Mouse (Mus musculus) intestine, postnatal 0 days (tissue): ENCODE measurements around the gene Acbd5. TPM values are rescaled to one million over a fixed set of nuclear protein-coding genes. Genes with fewer than 3 reads are reported as not detected.

Source experiments
- ATAC-seq: fragments of 200-750 bp; cut with Nextera tagmentation; 2 replicates; pipeline ENCODE4 v1.8.0; 2017; ENCODE audit warnings: mild to moderate bottlenecking, moderate TSS enrichment, moderate library complexity
- H3K27ac ChIP-seq: fragments of 300-500 bp; sonication (generic); 2 replicates; pipeline ENCODE4 v1.5.1; 2014; ENCODE audit warnings: mild to moderate bottlenecking, low read depth, low read length, moderate library complexity
- H3K27me3 ChIP-seq: fragments of 300-500 bp; sonication (generic); replicated peaks from 2 replicates; pipeline ENCODE4 v1.6.1; 2014; ENCODE audit warnings: low read length, mixed read lengths; ENCODE audit not compliant: control insufficient read depth, insufficient read depth
- H3K36me3 ChIP-seq: fragments of 300-500 bp; sonication (generic); 2 replicates; pipeline ENCODE4 v1.6.1; 2014; ENCODE audit warnings: mild to moderate bottlenecking, moderate library complexity; ENCODE audit not compliant: control insufficient read depth, insufficient read depth
- H3K4me1 ChIP-seq: fragments of 300-500 bp; sonication (generic); replicated peaks from 2 replicates; pipeline ENCODE4 v1.6.1; 2014; ENCODE audit warnings: antibody characterized with exemption, low read length, mixed read lengths; ENCODE audit not compliant: control insufficient read depth, insufficient read depth
- H3K4me2 ChIP-seq: fragments of 300-500 bp; sonication (generic); replicated peaks from 2 replicates; pipeline ENCODE4 v1.6.1; 2014; ENCODE audit warnings: low read depth, mild to moderate bottlenecking, moderate library complexity
- H3K4me3 ChIP-seq: fragments of 300-500 bp; sonication (generic); 2 replicates; pipeline ENCODE4 v1.5.1; 2014; ENCODE audit warnings: low read depth, low read length
- H3K9ac ChIP-seq: fragments of 300-500 bp; sonication (generic); 2 replicates; pipeline ENCODE4 v1.6.1; 2014; ENCODE audit warnings: mild to moderate bottlenecking, low read depth, low read length
- H3K9me3 ChIP-seq: fragments of 300-500 bp; sonication (generic); 2 replicates; pipeline ENCODE4 v1.6.1; 2016; ENCODE audit warnings: mixed run types; ENCODE audit not compliant: control insufficient read depth
- CTCF ChIP-seq: sonication (generic); IDR thresholded peaks from 2 replicates; pipeline ENCODE4 v1.5.1; 2016; ENCODE audit warnings: low read depth, mild to moderate bottlenecking, control low read depth, antibody characterized with exemption, moderate library complexity
- WGBS: fragments of 180-500 bp; shearing (Covaris S2); extraction: QIAGEN DNeasy Blood & Tissue Kit; methylation state at CpG from one replicate; pipeline ENCODE4 v1.1.7; 2014; 5-methylcytosine and 5-hydroxymethylcytosine counted together
- polyA plus RNA-seq: library from polyadenylated mRNA; unstranded; fragments of >200 nt; fragmentation: Nextera tagmentation; extraction: Ambion mirVana; gene quantifications from 2 replicates; pipeline ENCODE4 v1.2.1, GENCODE M21; 2015

The Acbd5 gene
- 24.7 and 25.1 TPM in 2 replicates for polyA plus RNA-seq

DNA sequence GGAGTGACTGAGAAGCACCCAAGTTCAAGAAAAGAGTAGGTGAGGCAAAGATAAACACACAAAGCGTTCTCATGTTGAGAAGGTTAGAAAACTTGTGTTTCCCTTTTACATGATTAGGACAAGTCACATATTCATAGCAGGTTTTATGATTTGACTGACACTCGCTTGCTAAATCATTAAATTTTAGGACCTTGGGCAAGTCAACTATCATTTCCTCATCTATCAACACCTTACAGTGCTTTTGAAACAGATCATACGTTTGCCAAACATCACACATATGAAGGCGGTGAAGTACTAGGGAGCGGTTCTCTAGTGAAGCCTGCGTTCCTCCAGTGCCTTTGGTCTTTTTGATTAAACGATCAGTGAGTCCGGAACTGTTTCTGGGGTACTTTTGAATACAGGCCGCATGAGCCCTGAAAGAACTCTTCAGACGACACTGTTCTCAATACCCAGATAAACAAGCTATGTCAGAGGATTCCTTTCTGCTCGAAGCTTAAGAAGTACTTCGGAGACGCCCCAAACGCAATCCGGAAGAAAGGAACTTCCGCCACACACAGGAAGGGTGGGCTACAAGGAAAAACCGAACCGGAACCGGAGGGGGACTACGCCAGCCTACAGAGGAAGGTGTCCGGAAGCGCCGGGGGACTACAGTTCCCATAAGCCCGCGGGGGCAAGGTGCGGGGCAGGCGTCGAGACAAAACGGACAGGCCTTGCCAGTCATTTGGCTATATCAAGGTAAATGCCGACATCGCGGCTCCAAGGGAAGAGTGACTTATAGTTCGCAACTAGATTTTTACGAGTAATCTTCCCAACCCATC, at the start of gene Acbd5:
TSS of gene Acbd5 (plus strand) at position 616 of the 818 bp plus-strand sequence.
- Histone ChIP-seq H3K27me3 (no peaks in the 10 kb centered on the region), H3K27ac (peak within 1 kb of the TSS; percentile 95), H3K4me2 (peak within 1 kb of the TSS; percentile 99), H3K9me3 (no peaks in the 10 kb centered on the region), H3K36me3 (no peaks in the 10 kb centered on the region), H3K9ac (peak within 1 kb of the TSS; percentile 65), H3K4me1 (no peaks in the 10 kb centered on the region), H3K4me3 (peak within 1 kb of the TSS; percentile 62)
- peak; percentile 96 for ATAC-seq
- WGBS: 1% methylated on average over 34 of the region's 34 CpGs
- TF ChIP-seq CTCF: no peak

DNA sequence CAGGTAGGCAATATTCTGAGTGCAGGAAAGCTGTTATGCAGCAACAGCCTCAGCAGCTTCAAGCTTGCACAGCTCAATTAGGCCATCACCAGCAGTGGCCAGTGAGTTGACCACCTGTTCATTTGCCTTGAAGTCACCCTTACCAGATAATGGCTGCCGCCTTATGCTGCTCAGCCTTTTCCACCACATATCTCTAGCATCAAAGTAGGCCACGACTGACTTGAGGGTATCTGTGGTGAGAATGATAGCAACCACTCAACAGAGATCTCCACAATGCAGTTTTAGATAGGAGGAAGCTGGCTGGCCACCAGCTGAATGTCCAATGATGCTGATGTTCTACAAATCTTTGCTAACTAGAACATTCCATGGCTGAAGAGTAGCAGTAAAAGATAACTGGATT, 48.8 kb upstream of the Acbd5 start:
- no peaks in the 10 kb centered on the region for H3K36me3 ChIP-seq
- 0 out of 2 replicates have a peak, but pooled peaks cover 2% of the 10 kb centered on the region for H3K4me1 ChIP-seq
- H3K9ac ChIP-seq: no peak overlapping the region
- H3K27me3 ChIP-seq: no peaks in the 10 kb centered on the region
- H3K9me3 ChIP-seq: no peaks in the 10 kb centered on the region
- 94% methylated on average over 2 of the region's 2 CpGs for WGBS
- TF ChIP-seq CTCF: no peak
- no peak overlapping the region for H3K4me3 ChIP-seq
- H3K4me2 ChIP-seq: no peak overlapping the region
- ATAC-seq: no peak
- no peak overlapping the region for H3K27ac ChIP-seq

DNA sequence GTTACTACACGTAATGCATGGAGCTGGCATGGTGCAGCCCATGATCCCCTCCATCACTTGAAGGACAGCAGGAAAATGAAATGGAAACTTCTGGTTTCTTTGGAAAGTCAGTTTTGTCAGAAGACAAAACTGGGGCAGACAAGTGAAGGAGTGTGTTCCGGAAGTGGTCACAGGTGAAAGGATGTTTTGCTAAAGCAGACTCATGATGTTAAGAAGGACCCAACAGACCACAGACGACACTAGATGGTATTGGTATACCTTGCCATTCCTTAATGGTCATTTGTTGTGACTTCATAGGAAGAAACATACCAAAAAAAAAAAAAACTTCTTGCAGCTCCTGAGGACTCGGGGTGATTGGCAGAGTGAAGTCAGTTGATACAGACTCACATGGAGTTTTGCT, 46.6 kb upstream of the Acbd5 start:
- WGBS: 92% methylated on average over 4 of the region's 4 CpGs

DNA sequence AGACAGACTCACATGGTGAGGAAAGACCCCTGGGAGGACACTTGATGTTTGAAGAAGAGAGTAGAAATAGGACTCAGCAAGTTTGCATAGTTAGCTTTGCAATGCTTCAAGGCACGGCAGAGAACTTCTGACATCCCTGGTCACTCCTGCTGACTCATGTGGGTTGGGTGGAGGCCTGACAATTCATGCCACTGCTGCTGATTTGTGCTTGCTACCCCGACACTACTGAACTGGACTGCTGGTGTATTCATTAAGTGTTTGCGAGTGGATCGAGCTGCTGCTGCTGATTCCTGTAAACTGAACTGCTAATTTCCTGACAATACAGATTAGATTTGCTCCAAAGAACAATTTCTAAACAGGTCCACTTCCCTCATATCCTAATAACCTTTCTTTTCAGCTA, 46.2 kb upstream of the Acbd5 start:
- Histone ChIP-seq H3K27ac (no peak overlapping the region), H3K9ac (no peak overlapping the region), H3K36me3 (no peaks in the 10 kb centered on the region), H3K9me3 (no peaks in the 10 kb centered on the region), H3K4me1 (no peaks in the 10 kb centered on the region), H3K4me3 (no peak overlapping the region), H3K27me3 (no peaks in the 10 kb centered on the region), H3K4me2 (no peak overlapping the region)
- ATAC-seq: no peak
- TF ChIP-seq CTCF: no peak
- 44% methylated on average over 4 of the region's 4 CpGs for WGBS

More for the DNA sequence above, 46.6 kb upstream of the Acbd5 start:
- no peak for TF ChIP-seq CTCF
- Histone ChIP-seq H3K4me3 (no peak overlapping the region), H3K9ac (no peak overlapping the region), H3K36me3 (no peaks in the 10 kb centered on the region), H3K27me3 (no peaks in the 10 kb centered on the region), H3K4me1 (no peaks in the 10 kb centered on the region), H3K9me3 (no peaks in the 10 kb centered on the region), H3K4me2 (no peak overlapping the region), H3K27ac (no peak overlapping the region)
- no peak for ATAC-seq

DNA sequence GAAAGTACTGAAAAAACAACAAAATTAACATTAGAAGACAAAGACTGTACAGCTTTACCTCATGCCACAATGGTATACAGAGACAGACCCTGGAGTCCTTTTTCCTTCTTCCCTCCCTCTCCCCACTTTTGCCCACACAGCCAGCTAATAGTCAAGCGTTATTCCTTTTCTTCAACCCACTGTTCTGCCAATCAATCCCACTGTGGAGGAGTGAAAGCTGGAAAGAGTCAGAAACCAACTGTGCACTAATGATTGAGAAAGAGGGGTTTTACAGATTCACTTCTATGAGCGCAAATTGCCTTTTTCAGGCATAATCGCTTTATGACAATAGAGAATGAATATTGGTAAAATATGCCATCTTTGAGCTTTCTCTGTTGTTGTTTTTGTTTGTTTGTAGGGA, 44.9 kb upstream of the Acbd5 start:
- no peaks in the 10 kb centered on the region for H3K27me3 ChIP-seq
- no peak overlapping the region for H3K27ac ChIP-seq
- no peaks in the 10 kb centered on the region for H3K4me1 ChIP-seq
- no peaks in the 10 kb centered on the region for H3K36me3 ChIP-seq
- no peaks in the 10 kb centered on the region for H3K9me3 ChIP-seq
- no peak overlapping the region for H3K4me3 ChIP-seq
- 95% methylated on average over 3 of the region's 3 CpGs for WGBS
- H3K4me2 ChIP-seq: no peak overlapping the region
- no peak for ATAC-seq
- no peak overlapping the region for H3K9ac ChIP-seq
- no peak for TF ChIP-seq CTCF

DNA sequence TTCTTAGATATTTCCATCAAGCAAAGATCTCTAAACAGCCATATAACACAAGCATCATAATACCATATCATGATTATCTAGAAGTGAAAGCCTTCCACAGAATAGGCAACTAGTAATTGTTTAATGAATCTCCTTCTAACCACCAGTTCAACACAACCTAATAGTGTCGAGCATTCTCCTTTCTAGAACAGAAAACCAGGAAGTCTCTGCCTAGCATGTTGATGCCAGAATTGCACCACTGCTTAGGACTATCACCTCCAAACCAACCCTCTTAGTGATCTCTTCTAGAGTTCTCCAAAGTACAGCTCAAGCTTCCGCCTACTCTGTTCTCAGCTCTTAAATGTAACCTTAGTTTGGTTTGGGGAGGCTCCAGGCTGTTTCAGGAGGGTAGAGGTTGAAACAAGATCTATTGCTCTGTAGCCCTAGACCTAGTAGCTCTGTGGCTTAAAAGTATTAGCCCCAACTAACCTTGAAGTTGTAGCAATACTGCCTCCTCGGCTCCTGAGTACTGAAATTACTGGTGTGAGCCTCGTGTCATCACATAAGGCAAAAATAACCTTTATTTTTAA, 44.2 kb upstream of the Acbd5 start:
- Histone ChIP-seq H3K4me1 (no peaks in the 10 kb centered on the region), H3K27ac (no peak overlapping the region), H3K36me3 (no peaks in the 10 kb centered on the region), H3K9ac (no peak overlapping the region), H3K27me3 (no peaks in the 10 kb centered on the region), H3K4me3 (no peak overlapping the region), H3K4me2 (no peak overlapping the region), H3K9me3 (no peaks in the 10 kb centered on the region)
- no peak for ATAC-seq
- TF ChIP-seq CTCF: no peak
- 83% methylated on average over 4 of the region's 4 CpGs for WGBS
